Mouse (Mus musculus) left cerebral cortex, postnatal 4 days (tissue): Measurements from ENCODE around the gene Sh3d19. TPM values are rescaled to one million over a fixed set of nuclear protein-coding genes. Genes with fewer than 3 reads are reported as not detected.

Experiments used
- total RNA-seq, 2 experiments: library from RNA; stranded (reverse); gene quantifications; 2 replicates each; pipeline ENCODE4 v1.2.3; 2021

Gene Sh3d19
- total RNA-seq, 2 experiments from 2014 or later = 64.4 to 72.2 TPM

Other genes with a start within 250 kb of the Sh3d19 start
- 1 to 10 TPM; 3.5 to 4.3 TPM for gene Fam160a1, start 153.8 kb upstream of the Sh3d19 start, total RNA-seq
- gene Glt28d2, start 83.6 kb upstream of the Sh3d19 start, total RNA-seq = 1 to 10 TPM; 1.1 to 2.5 TPM
- 1 to 10 TPM; 3.3 to 3.6 TPM for gene Gm37240, start 83.6 kb upstream of the Sh3d19 start, total RNA-seq
- not detected for gene Prss48, start 31.4 kb downstream of the Sh3d19 start, total RNA-seq
- gene Rps3a1, start 171.6 kb downstream of the Sh3d19 start, total RNA-seq = 100 to 1,000 TPM; 534 to 591 TPM